Mouse (Mus musculus) neural tube, embryonic 11.5 days (tissue): Measurements from ENCODE around the gene Lag3. TPM values are rescaled to one million over a fixed set of nuclear protein-coding genes. Genes with fewer than 3 reads are reported as not detected.
A peak's percentile ranks its signal among the peaks of the same experiment; 100 is the strongest.

ENCODE experiments used
- ATAC-seq: fragments of 200-750 bp; cut with Nextera tagmentation; 2 replicates; pipeline ENCODE4 v1.8.0; 2017; ENCODE audit warnings: moderate number of reproducible peaks, mild to moderate bottlenecking, moderate TSS enrichment, moderate library complexity; ENCODE audit not compliant: insufficient read depth, low FRiP score, low TSS enrichment
- DNase-seq: peaks from one replicate; pipeline ENCODE4 v3.0.0-alpha.2; 2015; ENCODE audit warnings: low spot score
- H3K27ac ChIP-seq: fragments of 300-500 bp; sonication (generic); 2 replicates; pipeline ENCODE4 v1.5.1; 2014; ENCODE audit warnings: low read depth, mild to moderate bottlenecking, low read length
- H3K27me3 ChIP-seq: fragments of 300-500 bp; sonication (generic); 2 replicates; pipeline ENCODE4 v1.6.1; 2014; ENCODE audit warnings: mild to moderate bottlenecking, low read length, mixed read lengths; ENCODE audit not compliant: control insufficient read depth, insufficient read depth
- H3K36me3 ChIP-seq: fragments of 300-500 bp; sonication (generic); 2 replicates; pipeline ENCODE4 v1.6.1; 2014; ENCODE audit warnings: mild to moderate bottlenecking, low read length, moderate library complexity, mixed read lengths; ENCODE audit not compliant: control insufficient read depth, insufficient read depth
- H3K4me1 ChIP-seq: fragments of 300-500 bp; sonication (generic); 2 replicates; pipeline ENCODE4 v1.6.1; 2014; ENCODE audit warnings: low read length, mixed read lengths; ENCODE audit not compliant: control insufficient read depth, insufficient read depth
- H3K4me2 ChIP-seq: fragments of 300-500 bp; sonication (generic); 2 replicates; pipeline ENCODE4 v1.6.1; 2014; ENCODE audit warnings: low read depth, mild to moderate bottlenecking, moderate library complexity
- H3K4me3 ChIP-seq: fragments of 300-500 bp; sonication (generic); 2 replicates; pipeline ENCODE4 v1.5.1; 2014; ENCODE audit warnings: low read depth, low read length
- H3K9ac ChIP-seq: fragments of 300-500 bp; sonication (generic); 2 replicates; pipeline ENCODE4 v1.6.1; 2014; ENCODE audit warnings: mild to moderate bottlenecking, low read length
- H3K9me3 ChIP-seq: fragments of 300-500 bp; sonication (generic); 2 replicates; pipeline ENCODE4 v1.6.1; 2016; ENCODE audit warnings: low read length; ENCODE audit not compliant: control insufficient read depth
- WGBS: fragments of 180-500 bp; shearing (Covaris S2); extraction: QIAGEN DNeasy Blood & Tissue Kit; methylation state at CpG from one replicate; pipeline ENCODE4 v1.1.7; 2014; 5-methylcytosine and 5-hydroxymethylcytosine counted together
- polyA plus RNA-seq: library from polyadenylated mRNA; unstranded; fragments of >200 nt; fragmentation: Nextera tagmentation; extraction: Ambion mirVana; gene quantifications from 2 replicates; pipeline ENCODE4 v1.2.1, GENCODE M21; 2014

Gene Lag3
- polyA plus RNA-seq, 1 experiment from 2014 or later, result 1.4 TPM

DNA sequence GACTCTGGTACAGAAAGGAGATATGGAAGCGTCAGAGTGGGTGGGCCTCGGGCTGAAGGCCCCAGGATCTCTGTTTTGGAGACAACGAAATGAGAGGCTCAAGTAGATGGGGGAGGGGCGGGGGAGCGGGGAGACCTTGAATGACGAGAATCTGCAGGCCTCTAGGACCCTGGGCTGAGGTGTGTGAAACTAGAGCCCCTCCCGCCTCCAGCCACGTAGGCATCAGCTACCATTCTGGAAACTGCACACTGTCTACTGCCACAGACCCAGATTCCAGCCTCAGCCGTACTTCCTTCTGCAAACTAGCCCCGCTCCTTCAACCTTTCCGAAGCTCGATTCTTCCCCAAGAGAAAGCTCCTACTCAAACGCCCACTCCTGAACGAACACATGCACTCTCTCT is 55.2 kb downstream of the Lag3 start:
- Histone ChIP-seq H3K9me3 (no peaks in the 10 kb centered on the region), H3K27ac (peak overlapping the region; percentile 95; the same call in 1 of the 2 replicates), H3K36me3 (no peaks in the 10 kb centered on the region; the same call in 1 of the 2 replicates), H3K4me1 (peaks cover 10% of the 10 kb centered on the region), H3K9ac (peak overlapping the region; percentile 35; the same call in 1 of the 2 replicates), H3K4me2 (peak overlapping the region; percentile 75), H3K4me3 (peak overlapping the region; percentile 78), H3K27me3 (no peaks in the 10 kb centered on the region)
- WGBS, result 8% methylated on average over 14 of the region's 14 CpGs
- DNase-seq, result peak; percentile 68
- ATAC-seq, result 0 out of 2 replicates have a peak, but pooled peaks have one; percentile 28

- H3K36me3 ChIP-seq, result no peaks in the 10 kb centered on the region; the same call in 1 of the 2 replicates
- no peak overlapping the region for H3K4me3 ChIP-seq
- no peaks in the 10 kb centered on the region for H3K9me3 ChIP-seq
- H3K4me1 ChIP-seq, result peaks cover 9% of the 10 kb centered on the region
- WGBS, result 77% methylated on average over 12 of the region's 12 CpGs
- H3K27ac ChIP-seq, result no peak overlapping the region
- no peak overlapping the region for H3K4me2 ChIP-seq
- H3K9ac ChIP-seq, result no peak overlapping the region
- ATAC-seq (no peak), DNase-seq (no peak)
- no peaks in the 10 kb centered on the region for H3K27me3 ChIP-seq
Measured at GRCm38 (mm10) chr6:124854647-124855046, 56.9 kb downstream of the Lag3 start.

Other genes with a start within 250 kb of the Lag3 start
- 37.3 and 42.2 TPM in 2 replicates for gene Lpcat3, start 248.7 kb downstream of the Lag3 start, polyA plus RNA-seq
- gene Emg1, start 199.5 kb downstream of the Lag3 start, polyA plus RNA-seq, result 202 and 204 TPM in 2 replicates
- 362 and 370 TPM in 2 replicates for gene Phb2, start 199.4 kb downstream of the Lag3 start, polyA plus RNA-seq
- 6.9 and 8.0 TPM in 2 replicates for gene Ptpn6, start 173.0 kb downstream of the Lag3 start, polyA plus RNA-seq
- gene Grcc10, start 170.3 kb downstream of the Lag3 start, polyA plus RNA-seq, result 456 and 504 TPM in 2 replicates
- not detected in 2 replicates for gene Gm45234, start 155.7 kb downstream of the Lag3 start, polyA plus RNA-seq
- gene Atn1, start 155.2 kb downstream of the Lag3 start, polyA plus RNA-seq, result 11.8 and 12.1 TPM in 2 replicates
- gene Eno2, start 142.0 kb downstream of the Lag3 start, polyA plus RNA-seq, result 8.5 and 9.8 TPM in 2 replicates
- gene Lrrc23, start 132.0 kb downstream of the Lag3 start, polyA plus RNA-seq, result 0.27 and 1.4 TPM in 2 replicates
- 6.3 and 6.9 TPM in 2 replicates for gene Spsb2, start 103.0 kb downstream of the Lag3 start, polyA plus RNA-seq
- gene Tpi1, start 97.4 kb downstream of the Lag3 start, polyA plus RNA-seq, result 622 and 634 TPM in 2 replicates
- 162 and 174 TPM in 2 replicates for gene Usp5, start 82.2 kb downstream of the Lag3 start, polyA plus RNA-seq
- gene Cdca3, start 82.2 kb downstream of the Lag3 start, polyA plus RNA-seq, result 190 and 195 TPM in 2 replicates
- gene Gnb3, start 71.4 kb downstream of the Lag3 start, polyA plus RNA-seq, result 0.22 and 0.29 TPM in 2 replicates
- gene P3h3, start 54.0 kb downstream of the Lag3 start, polyA plus RNA-seq, result 14.6 and 16.9 TPM in 2 replicates
- gene Gpr162, start 47.7 kb downstream of the Lag3 start, polyA plus RNA-seq, result 2.3 TPM in 2 replicates
- 0.07 TPM in 1 of 2 replicates, not detected in the other for gene Cd4, start 23.5 kb downstream of the Lag3 start, polyA plus RNA-seq
- 345 and 381 TPM in 2 replicates for gene Ptms, start 8.4 kb upstream of the Lag3 start, polyA plus RNA-seq
- gene Mlf2, start 19.7 kb upstream of the Lag3 start, polyA plus RNA-seq, result 468 and 513 TPM in 2 replicates
- gene Cops7a, start 53.8 kb upstream of the Lag3 start, polyA plus RNA-seq, result 110 and 118 TPM in 2 replicates
- 1.7 and 2.6 TPM in 2 replicates for gene Pianp, start 85.0 kb upstream of the Lag3 start, polyA plus RNA-seq
- gene Zfp384, start 97.4 kb upstream of the Lag3 start, polyA plus RNA-seq, result 9.7 and 10.2 TPM in 2 replicates
- gene Ing4, start 128.1 kb upstream of the Lag3 start, polyA plus RNA-seq, result 130 and 132 TPM in 2 replicates
- gene Acrbp, start 138.0 kb upstream of the Lag3 start, polyA plus RNA-seq, result 10.9 and 11.7 TPM in 2 replicates
- 0.34 and 0.57 TPM in 2 replicates for gene Lpar5, start 156.2 kb upstream of the Lag3 start, polyA plus RNA-seq
- gene Chd4, start 184.3 kb upstream of the Lag3 start, polyA plus RNA-seq, result 117 and 123 TPM in 2 replicates
- gene Nop2, start 220.2 kb upstream of the Lag3 start, polyA plus RNA-seq, result 62.7 and 63.4 TPM in 2 replicates
- gene Iffo1, start 233.5 kb upstream of the Lag3 start, polyA plus RNA-seq, result 13.8 and 16.5 TPM in 2 replicates